Mouse (Mus musculus): ENCODE data around the gene Ap3m1. TPM values are rescaled to one million over a fixed set of nuclear protein-coding genes. Genes with fewer than 3 reads are reported as not detected.

Ap3m1 gene
- polyA plus RNA-seq, 1 experiment, result 30.1 TPM

DNA sequence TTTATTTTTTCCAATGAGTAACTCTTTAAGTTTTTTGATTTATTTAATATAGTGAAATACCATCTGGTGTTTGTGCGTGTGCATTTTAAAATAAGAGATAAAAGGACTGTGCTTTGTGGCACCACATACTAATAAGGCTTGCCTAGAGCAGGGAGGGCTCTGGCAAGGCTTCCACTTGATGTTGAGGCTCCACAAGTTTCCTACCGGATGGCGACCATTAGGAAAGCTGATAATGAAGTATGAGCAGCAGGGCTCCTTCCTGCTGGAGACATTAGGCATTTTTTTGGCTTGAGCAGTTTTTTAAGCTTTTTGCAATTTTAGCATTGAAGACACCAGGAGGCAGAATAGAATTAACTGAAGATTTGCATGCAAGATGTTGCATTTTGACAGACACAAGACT, 57.8 kb downstream of the Ap3m1 start:
- 59% methylated on average over 3 of the region's 3 CpGs for WGBS
- H3K4me3 ChIP-seq (replicated peaks; ENCODE audit: extremely low read depth, low read depth, low read length), result no peak overlapping the region
- TF ChIP-seq CTCF (IDR thresholded peaks at IDR 0.05; ENCODE audit: insufficient read depth, low read length), result no peak
- TF ChIP-seq POLR2A (IDR thresholded peaks at IDR 0.05; ENCODE audit: borderline replicate concordance, extremely low read depth, low read depth, low read length), result no peak
- H3K4me1 ChIP-seq (ENCODE audit: control insufficient read depth, insufficient read depth, low read length), result no peaks in the 10 kb centered on the region; the same call in none of the 2 replicates
- DNase-seq, result no peak

- Histone ChIP-seq H3K4me1 (ENCODE audit: control insufficient read depth, insufficient read depth, low read length) (no peaks in the 10 kb centered on the region; the same call in none of the 2 replicates), H3K4me3 (replicated peaks; ENCODE audit: extremely low read depth, low read depth, low read length) (no peak overlapping the region)
- 28% methylated on average over 3 of the region's 3 CpGs for WGBS
- TF ChIP-seq POLR2A (IDR thresholded peaks at IDR 0.05; ENCODE audit: borderline replicate concordance, extremely low read depth, low read depth, low read length) (no peak), CTCF (IDR thresholded peaks at IDR 0.05; ENCODE audit: insufficient read depth, low read length) (peak; percentile 28; the same call in 1 of the 2 replicates)
- DNase-seq, result peak; percentile 32
Measured at GRCm38 (mm10) chr14:20993067-20993691, 59.1 kb downstream of the Ap3m1 start.

DNA sequence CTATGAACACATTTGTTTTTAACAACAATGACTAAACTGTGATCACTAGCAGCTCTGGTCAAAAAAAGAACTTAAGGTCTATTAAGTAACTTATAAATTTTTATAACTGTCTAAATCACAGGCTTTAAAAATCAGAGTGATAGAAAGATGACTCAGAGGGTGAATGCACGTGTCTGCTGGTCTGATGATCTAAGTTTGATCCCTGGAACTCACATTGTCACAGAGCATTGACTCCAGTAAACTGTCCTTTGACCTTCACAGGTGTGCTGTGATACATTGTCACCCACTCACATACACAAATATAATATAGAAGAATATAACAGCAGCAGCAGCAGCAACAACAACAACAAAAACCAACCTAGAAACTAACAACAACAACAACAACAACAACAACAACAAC, 60.8 kb downstream of the Ap3m1 start:
- H3K4me3 ChIP-seq (replicated peaks; ENCODE audit: extremely low read depth, low read depth, low read length), result no peak overlapping the region
- DNase-seq, result no peak
- TF ChIP-seq POLR2A (IDR thresholded peaks at IDR 0.05; ENCODE audit: borderline replicate concordance, extremely low read depth, low read depth, low read length) (no peak), CTCF (IDR thresholded peaks at IDR 0.05; ENCODE audit: insufficient read depth, low read length) (no peak)
- H3K4me1 ChIP-seq (ENCODE audit: control insufficient read depth, insufficient read depth, low read length), result no peaks in the 10 kb centered on the region; the same call in 1 of the 2 replicates
- WGBS, result 55% methylated on average over 1 of the region's 1 CpGs

- WGBS, result 31% methylated on average over 3 of the region's 3 CpGs
- TF ChIP-seq CTCF (IDR thresholded peaks at IDR 0.05; ENCODE audit: insufficient read depth, low read length), result no peak
- TF ChIP-seq POLR2A (IDR thresholded peaks at IDR 0.05; ENCODE audit: borderline replicate concordance, extremely low read depth, low read depth, low read length), result no peak
- H3K4me3 ChIP-seq (replicated peaks; ENCODE audit: extremely low read depth, low read depth, low read length), result no peak overlapping the region
- DNase-seq, result no peak
- H3K4me1 ChIP-seq (ENCODE audit: control insufficient read depth, insufficient read depth, low read length), result peaks cover 5% of the 10 kb centered on the region
Measured at GRCm38 (mm10) chr14:20985482-20985881, 66.8 kb downstream of the Ap3m1 start.

- DNase-seq, result peak; percentile 56
Measured at GRCm38 (mm10) chr14:20983832-20984231, 68.5 kb downstream of the Ap3m1 start.

More at GRCm38 (mm10) chr14:20983832-20984231, 68.5 kb downstream of the Ap3m1 start:
- WGBS, result 34% methylated on average over 2 of the region's 2 CpGs
- no peak for TF ChIP-seq POLR2A (IDR thresholded peaks at IDR 0.05; ENCODE audit: borderline replicate concordance, extremely low read depth, low read depth, low read length)
- no peak for TF ChIP-seq CTCF (IDR thresholded peaks at IDR 0.05; ENCODE audit: insufficient read depth, low read length)
- Histone ChIP-seq H3K4me1 (ENCODE audit: control insufficient read depth, insufficient read depth, low read length) (peaks cover 5% of the 10 kb centered on the region), H3K4me3 (replicated peaks; ENCODE audit: extremely low read depth, low read depth, low read length) (no peak overlapping the region)

Other genes with a start within 250 kb of the Ap3m1 start
- 2.2 and 6.1 TPM in 2 replicates for gene Plau, start 215.8 kb downstream of the Ap3m1 start, polyA plus RNA-seq (2012; rRNA removed)
- 96.8 and 144 TPM in 2 replicates for gene Vcl, start 123.1 kb downstream of the Ap3m1 start, polyA plus RNA-seq (2012; rRNA removed)
- gene Adk, start 66 bp upstream of the Ap3m1 start, polyA plus RNA-seq (2012; rRNA removed), result 34.8 and 54.0 TPM in 2 replicates